Mouse (Mus musculus) lung, adult 2 months (tissue): ENCODE measurements around the gene Maneal.

Source experiments
- CTCF ChIP-seq: fragments of 200-500 bp; IDR thresholded peaks from 2 replicates; pipeline ENCODE4 v1.5.1; 2011; ENCODE audit warnings: mild to moderate bottlenecking, low read length, control low read depth; ENCODE audit not compliant: insufficient read depth
- POLR2A ChIP-seq: fragments of 200-500 bp; IDR thresholded peaks from 2 replicates; pipeline ENCODE4 v1.6.1; 2011; ENCODE audit warnings: low read depth, mild to moderate bottlenecking, control low read depth, low read length, borderline replicate concordance; ENCODE audit errors: extremely low read depth

GRCm38 (mm10) chr4:124809136-124809883, 52.7 kb downstream of the Maneal start:
- no peak for TF ChIP-seq CTCF
- no peak for TF ChIP-seq POLR2A
